Mouse (Mus musculus) NIH3T3 (cell line): ENCODE measurements around the gene Gusb.

Source experiments
- DNase-seq: peaks from one replicate; pipeline ENCODE4 v3.0.0-alpha.2; 2012; ENCODE audit warnings: low read depth

The Gusb gene

DNA sequence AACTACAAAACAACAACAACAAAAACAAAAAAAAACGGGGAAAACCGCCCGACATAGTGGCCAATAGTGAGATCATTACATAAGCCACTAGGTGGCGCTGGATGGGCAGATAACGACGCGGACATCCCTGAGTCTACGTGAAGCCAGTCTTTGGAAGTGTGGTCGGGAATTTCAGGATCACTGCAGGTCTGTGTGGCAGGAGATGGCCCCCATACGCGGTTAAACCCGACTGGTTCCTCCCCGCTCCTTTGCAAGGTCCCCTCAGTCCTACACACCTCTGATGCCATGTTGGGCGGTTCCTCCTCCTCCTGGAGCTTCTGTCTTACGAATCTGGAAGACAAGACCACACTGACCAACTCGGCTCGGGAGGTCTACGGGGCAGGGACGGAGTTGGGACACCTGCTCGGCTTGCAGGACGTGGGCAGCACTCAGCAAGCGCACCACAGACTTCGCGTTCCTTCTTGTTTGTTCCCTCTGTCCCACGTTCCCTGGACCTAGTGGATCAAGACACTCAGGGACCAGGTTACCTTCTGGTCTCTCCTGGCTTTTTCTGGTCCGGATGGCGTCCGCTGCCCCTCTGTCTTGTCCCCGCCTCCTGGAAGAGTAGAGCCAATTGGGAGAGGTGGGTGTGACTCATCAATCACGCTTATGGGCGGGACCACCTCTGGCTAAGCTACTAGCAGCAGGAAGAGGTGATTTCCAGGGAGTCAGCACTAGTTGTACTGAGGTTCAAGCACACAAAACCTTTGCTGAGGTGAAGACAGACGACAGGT is 21.1 kb upstream of the Gusb start:
- peak; percentile 96 for DNase-seq

DNA sequence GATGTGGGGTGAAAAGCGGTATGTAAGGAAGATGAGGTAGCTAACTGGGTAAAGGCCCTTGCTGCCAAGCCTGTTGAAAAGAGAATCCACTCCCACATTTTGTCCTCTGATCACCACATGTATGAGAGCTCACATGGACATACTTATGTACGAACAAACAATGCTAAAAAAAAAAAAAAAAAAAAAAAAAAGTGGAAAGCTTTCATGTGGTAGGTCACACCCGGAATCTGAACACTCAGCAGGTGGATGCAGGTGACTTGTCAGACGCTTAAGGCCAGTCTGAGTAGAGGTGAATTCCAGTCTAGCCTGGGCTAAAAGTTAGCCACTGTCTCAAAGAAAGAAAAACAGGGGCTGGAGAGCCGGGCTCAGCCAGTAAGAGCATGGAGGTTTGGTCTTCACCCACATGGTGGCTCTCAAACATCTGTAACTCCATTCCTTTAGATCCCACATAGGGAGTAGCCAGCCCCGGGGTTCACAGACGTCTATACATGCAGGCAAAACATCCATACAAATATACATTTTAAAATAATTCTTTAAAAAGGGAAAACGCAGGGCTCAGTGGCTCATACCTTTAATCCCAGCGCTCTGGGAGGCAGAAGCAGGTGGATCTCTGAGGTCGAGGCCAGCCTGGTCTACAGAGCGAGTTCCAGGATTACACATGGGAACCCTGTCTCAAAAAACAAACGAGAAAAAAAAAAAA is 20.4 kb upstream of the Gusb start:
- DNase-seq = peak; percentile 37

DNA sequence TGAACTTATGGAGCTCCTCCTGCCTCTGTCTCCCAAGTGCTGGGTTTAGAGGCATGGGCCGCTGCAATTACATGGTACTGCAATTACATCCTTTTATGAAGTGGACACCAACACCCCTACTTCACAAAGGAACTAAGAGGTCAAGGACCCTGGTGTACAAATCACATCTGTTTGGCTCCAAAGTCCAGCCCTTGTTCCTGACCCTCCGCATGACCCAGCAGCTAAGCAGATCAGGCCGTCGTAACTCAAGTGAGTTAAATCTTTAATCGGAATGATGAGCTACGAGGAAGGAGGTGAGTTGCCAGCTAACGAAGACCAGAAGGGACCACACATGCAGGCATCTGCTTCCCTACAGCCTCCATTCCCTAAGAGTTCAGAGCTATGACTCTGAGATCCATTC is 19.5 kb upstream of the Gusb start:
- DNase-seq = no peak

- peak; percentile 35 for DNase-seq
Measured at GRCm38 (mm10) chr5:130021361-130021966, 18.6 kb upstream of the Gusb start.

DNA sequence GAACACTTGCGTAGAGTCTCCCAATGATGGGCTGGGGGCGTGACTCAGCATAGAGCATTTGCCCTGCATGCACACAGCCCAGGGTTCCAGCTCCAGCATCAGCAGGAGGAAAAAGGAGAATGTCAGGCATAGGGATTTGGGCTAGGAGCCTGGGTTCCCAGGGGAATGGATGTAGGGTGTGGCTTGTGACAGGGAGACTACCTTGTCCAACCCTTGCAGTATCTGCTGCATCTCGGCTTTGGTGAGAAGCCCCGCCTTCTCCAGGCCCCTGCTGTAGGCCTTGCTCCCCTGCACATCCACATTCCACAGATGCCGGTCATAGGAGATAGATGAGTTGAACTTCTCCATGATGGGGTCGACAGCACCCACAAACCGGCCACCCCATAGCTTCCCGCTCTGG is 16.6 kb upstream of the Gusb start:
- no peak for DNase-seq

GRCm38 (mm10) chr5:130015104-130015503 is 12.3 kb upstream of the Gusb start:
- no peak for DNase-seq

DNA sequence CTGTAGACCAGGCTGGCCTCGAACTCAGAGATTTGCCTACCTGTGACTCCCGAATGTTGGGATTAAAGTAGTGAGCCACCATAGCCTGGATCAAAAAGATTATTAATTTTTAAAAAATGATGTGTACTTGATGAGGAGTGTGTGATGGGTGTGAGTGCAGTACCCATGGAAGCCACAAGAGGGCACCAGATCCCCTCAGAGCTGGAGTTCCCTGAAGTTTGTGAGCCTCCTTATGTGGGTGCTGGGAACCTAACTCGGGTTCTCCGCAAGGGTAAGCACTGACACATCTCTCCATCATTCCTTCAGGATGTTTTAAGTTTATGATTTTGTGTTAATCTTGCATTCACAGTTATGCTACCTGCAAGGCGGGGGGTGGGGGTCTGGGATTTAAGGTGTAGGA is 8.1 kb upstream of the Gusb start:
- peak; percentile 40 for DNase-seq

GRCm38 (mm10) chr5:130009784-130010183 is 6.9 kb upstream of the Gusb start:
- no peak for DNase-seq

DNA sequence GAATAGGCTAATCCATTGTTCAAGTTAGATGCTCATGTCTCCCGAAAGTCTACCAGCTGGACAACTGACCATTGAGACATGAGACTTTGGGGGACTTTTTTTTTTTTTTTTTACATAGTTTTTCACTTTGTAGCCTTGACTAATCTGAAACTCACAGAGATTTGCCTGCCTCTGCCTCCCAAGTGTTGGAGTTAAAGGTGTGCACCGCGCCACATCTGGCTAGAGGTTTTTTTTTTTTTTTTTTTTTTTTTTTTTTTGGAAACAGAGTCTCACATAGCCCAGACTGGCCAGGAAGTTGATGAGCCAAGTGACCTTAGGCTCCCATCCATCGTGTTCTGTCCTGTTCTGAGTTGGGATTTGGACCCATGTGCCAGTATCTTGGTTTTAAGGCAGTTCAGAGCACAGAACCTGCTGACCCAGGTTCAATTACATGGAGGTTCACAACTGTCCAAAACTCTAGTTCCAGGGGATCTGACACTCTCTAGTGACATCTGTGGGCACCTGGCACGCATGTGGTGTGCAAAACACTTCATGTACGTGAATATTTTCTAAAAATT is 5.3 kb upstream of the Gusb start:
- DNase-seq = no peak

DNA sequence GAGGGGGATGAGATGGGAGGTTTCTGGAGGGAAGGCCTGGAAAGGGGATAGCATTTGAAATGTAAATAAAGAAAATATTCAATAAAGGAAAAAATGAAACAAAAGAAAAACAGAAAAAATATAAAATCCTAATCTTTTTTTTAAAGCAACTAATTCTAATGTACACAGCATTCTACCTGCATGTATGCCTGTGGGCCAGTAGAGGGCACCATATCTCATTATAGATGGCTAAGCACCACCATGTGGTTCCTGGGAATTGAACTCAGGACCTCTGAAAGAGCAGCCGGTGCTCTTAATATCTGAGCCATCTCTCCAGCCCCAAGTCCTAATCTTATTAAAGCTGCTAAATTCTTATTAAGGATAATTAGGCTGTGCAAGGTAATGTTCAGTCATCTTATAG is 4.5 kb upstream of the Gusb start:
- peak; percentile 30 for DNase-seq

DNA sequence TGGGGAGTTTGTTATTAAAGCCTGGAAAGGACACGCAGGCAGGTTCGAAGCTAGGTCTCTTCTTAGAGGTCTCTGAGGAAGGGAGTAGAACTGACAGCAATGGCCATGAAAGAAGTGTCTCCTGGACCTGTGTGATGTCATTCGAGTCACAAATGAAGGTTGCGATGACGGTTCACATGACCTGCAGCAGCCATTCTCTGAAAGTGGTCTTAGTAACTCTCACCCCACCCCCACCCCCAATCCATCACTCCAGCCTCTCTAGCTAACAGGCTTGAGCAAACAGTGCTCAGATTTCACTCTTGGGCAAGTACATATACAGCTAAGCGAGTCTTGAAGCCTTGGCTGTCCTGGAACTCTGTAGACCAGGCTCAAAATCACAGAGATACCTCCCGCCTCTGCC is 380 bp upstream of the Gusb start:
- peak; percentile 63 for DNase-seq

GRCm38 (mm10) chr5:130001356-130001987 is 1.4 kb downstream of the Gusb start:
- no peak for DNase-seq

DNA sequence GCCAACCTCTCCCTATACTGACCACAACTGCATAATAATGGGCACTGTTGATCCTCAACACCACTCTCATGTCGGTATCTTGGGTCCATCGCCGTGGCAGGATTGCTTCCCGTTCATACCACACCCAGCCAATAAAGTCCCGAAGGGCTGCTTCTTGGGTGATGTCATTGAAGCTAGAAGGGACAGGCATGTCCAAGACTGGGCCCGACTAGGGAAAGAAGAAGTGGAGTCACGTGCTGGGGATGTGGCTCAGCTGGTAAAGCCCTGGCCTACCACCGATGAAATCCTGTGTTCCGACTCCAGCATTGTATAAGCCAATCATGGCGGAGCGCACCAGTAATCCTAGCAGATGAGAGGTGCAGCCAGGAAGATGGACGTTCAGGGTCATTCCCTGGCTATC is 2.1 kb downstream of the Gusb start:
- no peak for DNase-seq

GRCm38 (mm10) chr5:129999097-129999496 is 3.8 kb downstream of the Gusb start:
- DNase-seq = peak; percentile 85

DNA sequence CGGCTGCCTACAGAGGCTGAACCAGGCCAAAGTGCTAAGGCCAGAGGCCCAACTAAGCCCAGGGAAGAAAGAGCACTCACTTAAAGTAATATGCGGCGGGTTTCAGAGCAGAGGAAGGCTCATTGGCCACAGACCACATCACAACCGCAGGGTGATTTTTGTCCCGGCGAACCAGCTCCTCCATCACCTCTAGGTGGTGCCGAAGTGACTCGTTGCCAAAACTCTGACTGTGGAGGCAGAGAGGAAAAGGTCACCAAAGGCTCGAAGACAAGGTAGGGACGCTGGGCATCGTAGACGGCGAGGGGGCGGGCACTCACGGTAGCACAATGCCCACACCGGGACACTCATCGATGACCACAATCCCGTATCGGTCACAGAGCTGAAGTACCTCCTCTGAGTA is 5.1 kb downstream of the Gusb start:
- DNase-seq = no peak

GRCm38 (mm10) chr5:129994989-129995388 is 7.9 kb downstream of the Gusb start:
- no peak for DNase-seq

GRCm38 (mm10) chr5:129993374-129993773 is 9.5 kb downstream of the Gusb start:
- no peak for DNase-seq

- DNase-seq = no peak
Measured at GRCm38 (mm10) chr5:129991898-129992297, 11.0 kb downstream of the Gusb start.

- DNase-seq = no peak
Measured at GRCm38 (mm10) chr5:129989376-129989775, 13.5 kb downstream of the Gusb start.

DNA sequence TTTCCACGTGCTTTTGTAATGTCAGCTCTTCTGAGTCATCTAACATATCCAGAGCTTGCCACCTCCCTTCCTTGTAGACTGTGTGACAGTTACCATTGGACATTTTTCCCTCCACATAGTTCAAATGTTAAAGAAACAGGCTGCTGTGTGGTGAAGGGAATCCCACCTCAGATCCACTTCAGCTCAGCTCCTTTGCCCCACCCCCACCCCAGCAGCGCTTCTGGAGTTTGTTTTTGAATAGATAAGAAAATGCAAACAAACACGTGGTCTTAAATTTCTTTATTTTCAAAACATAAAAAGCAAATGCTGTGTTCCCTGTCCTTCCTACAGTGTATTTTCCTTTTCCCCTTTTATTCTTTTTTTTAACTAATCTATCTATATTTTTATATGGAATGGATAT is 22.6 kb downstream of the Gusb start:
- no peak for DNase-seq

DNA sequence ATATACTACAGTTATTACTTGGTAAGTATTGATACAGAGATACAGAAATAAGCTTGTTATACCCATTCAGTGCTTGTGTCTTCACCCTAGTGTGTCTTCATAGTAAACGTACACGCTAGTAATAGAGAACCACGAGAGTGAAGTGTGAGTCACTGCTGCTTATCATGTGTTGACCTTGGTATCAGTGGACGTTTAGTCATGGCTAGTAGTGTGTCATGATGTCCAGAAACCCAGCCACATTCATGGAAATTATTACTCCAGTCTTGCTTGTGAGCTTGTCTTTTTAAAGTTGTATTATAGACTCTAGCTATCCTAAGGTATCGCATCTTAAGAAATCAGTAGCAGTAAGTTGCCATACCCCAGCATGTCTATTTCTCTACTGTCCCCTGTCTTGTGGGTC is 24.2 kb downstream of the Gusb start:
- peak; percentile 43 for DNase-seq

DNA sequence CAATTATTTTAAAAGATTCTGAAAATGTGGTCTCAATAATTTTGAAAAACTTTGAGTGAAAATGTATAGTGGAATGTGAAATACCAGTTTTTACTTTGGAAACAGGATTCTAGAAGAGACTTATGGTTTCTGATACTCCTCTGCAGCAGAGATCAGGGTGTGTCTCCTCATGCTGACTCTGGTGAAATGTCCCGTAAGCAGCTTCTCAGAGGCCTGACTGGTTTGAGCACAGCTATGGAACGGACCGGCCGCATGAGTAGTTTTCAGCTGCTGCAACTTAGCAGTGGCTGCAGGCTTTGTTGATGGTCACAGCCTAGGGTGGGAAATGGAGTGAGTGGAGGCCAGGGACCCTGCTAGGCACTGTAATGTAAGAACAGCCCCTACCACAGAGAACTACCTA is 25.1 kb downstream of the Gusb start:
- DNase-seq = no peak
